Comparison of ENCODE assay signal across 8 mouse cellular contexts in genomic region chr14:84443761-84444160, GRCm38 (mm10). TPM values are rescaled to one million over a fixed set of nuclear protein-coding genes. Genes with fewer than 3 reads are reported as not detected.
DNase-seq lines count a peak whose midpoint lies in the region; ATAC-seq and TF ChIP-seq lines count a peak whose summit lies in the region.

No protein-coding gene starts in this region.

- H3K27me3 ChIP-seq in liver, adult 2 months (ENCODE audit: control insufficient read depth, insufficient read depth, low read length): peaks cover 26% of the 10 kb centered on the region; the same call in 1 of the 2 replicates
- peaks cover 30% of the 10 kb centered on the region for H3K27me3 ChIP-seq in embryonic facial prominence, embryonic 15.5 days
- H3K27me3 ChIP-seq in kidney, embryonic 16.5 days (ENCODE audit: insufficient read depth, low read length): peaks cover 41% of the 10 kb centered on the region
- H3K27me3 ChIP-seq in neural tube, embryonic 12.5 days (replicated peaks): peaks cover 21% of the 10 kb centered on the region

- H3K9me3 ChIP-seq in embryonic facial prominence, embryonic 15.5 days (replicated peaks): no peaks in the 10 kb centered on the region
- H3K9me3 ChIP-seq in kidney, embryonic 16.5 days (ENCODE audit: low read length): no peaks in the 10 kb centered on the region
- no peaks in the 10 kb centered on the region for H3K9me3 ChIP-seq in neural tube, embryonic 12.5 days

- DNase-seq in liver, adult 2 months (ENCODE audit: extremely low read depth, low read depth, low spot score): no peak
- no peak for DNase-seq in liver
- DNase-seq in gastrocnemius, postnatal 10 days: no peak
- DNase-seq in right cerebral cortex, postnatal 36 days (ENCODE audit: low spot score in 2 of 2): no peak
- no peak for DNase-seq in spleen, postnatal 4 days (ENCODE audit: low spot score in 2 of 2)

- ATAC-seq in embryonic facial prominence, embryonic 15.5 days (ENCODE audit: insufficient number of reproducible peaks, low FRiP score, low TSS enrichment, low read depth): no peak
- ATAC-seq in kidney, embryonic 16.5 days (ENCODE audit: low FRiP score, low TSS enrichment): no peak
- no peak; the same call in 1 of the 2 replicates for ATAC-seq in neural tube, embryonic 12.5 days (ENCODE audit: low FRiP score, low read depth)

- peak overlapping the region; percentile 54; the same call in 1 of the 2 replicates for H3K4me3 ChIP-seq in liver, adult 2 months (ENCODE audit: insufficient read depth, low read depth, low read length)
- H3K4me3 ChIP-seq in embryonic facial prominence, embryonic 15.5 days (replicated peaks): peak overlapping the region; percentile 63
- peak overlapping the region; percentile 58 for H3K4me3 ChIP-seq in kidney, embryonic 16.5 days (ENCODE audit: low read length)
- H3K4me3 ChIP-seq in neural tube, embryonic 12.5 days: peak overlapping the region; percentile 59

- WGBS in liver, adult 2 months: 3% methylated on average over 13 of the region's 13 CpGs
- WGBS in embryonic facial prominence, embryonic 15.5 days: 1% methylated on average over 13 of the region's 13 CpGs
- WGBS in kidney, embryonic 16.5 days: 2% methylated on average over 13 of the region's 13 CpGs
- 2% methylated on average over 13 of the region's 13 CpGs for WGBS in neural tube, embryonic 12.5 days

- H3K27ac ChIP-seq in liver, adult 2 months (replicated peaks; ENCODE audit: insufficient read depth, low read depth, low read length): no peak overlapping the region
- peak overlapping the region; percentile 35 for H3K27ac ChIP-seq in embryonic facial prominence, embryonic 15.5 days (replicated peaks)
- H3K27ac ChIP-seq in kidney, embryonic 16.5 days (ENCODE audit: low read length): no peak overlapping the region
- no peak overlapping the region for H3K27ac ChIP-seq in neural tube, embryonic 12.5 days

- TF ChIP-seq POLR2A in liver, adult 2 months (IDR thresholded peaks at IDR 0.05; ENCODE audit: extremely low read depth, insufficient read depth, low read length): no peak

- no peak overlapping the region; the same call in 1 of the 2 replicates for H3K9ac ChIP-seq in liver, adult 2 months (ENCODE audit: low read depth, low read length)
- H3K9ac ChIP-seq in embryonic facial prominence, embryonic 15.5 days: no peak overlapping the region
- H3K9ac ChIP-seq in kidney, embryonic 16.5 days (replicated peaks; ENCODE audit: low read length): peak overlapping the region; percentile 56
- H3K9ac ChIP-seq in neural tube, embryonic 12.5 days: peak overlapping the region; percentile 53; the same call in 1 of the 2 replicates

- no peaks in the 10 kb centered on the region; the same call in 1 of the 2 replicates for H3K4me1 ChIP-seq in liver, adult 2 months (ENCODE audit: control insufficient read depth, insufficient read depth, low read length)
- peaks cover 41% of the 10 kb centered on the region for H3K4me1 ChIP-seq in embryonic facial prominence, embryonic 15.5 days
- H3K4me1 ChIP-seq in kidney, embryonic 16.5 days (ENCODE audit: insufficient read depth, low read length): peaks cover 37% of the 10 kb centered on the region
- H3K4me1 ChIP-seq in neural tube, embryonic 12.5 days: peaks cover 10% of the 10 kb centered on the region

- no peaks in the 10 kb centered on the region for H3K36me3 ChIP-seq in liver, adult 2 months (ENCODE audit: control insufficient read depth, insufficient read depth, low read length)
- H3K36me3 ChIP-seq in embryonic facial prominence, embryonic 15.5 days: no peaks in the 10 kb centered on the region
- no peaks in the 10 kb centered on the region for H3K36me3 ChIP-seq in kidney, embryonic 16.5 days (ENCODE audit: insufficient read depth, low read length)
- no peaks in the 10 kb centered on the region for H3K36me3 ChIP-seq in neural tube, embryonic 12.5 days

- TF ChIP-seq CTCF in liver, adult 2 months (IDR thresholded peaks at IDR 0.05; ENCODE audit: low read depth, low read length): no peak

- peak overlapping the region; percentile 80 for H3K4me2 ChIP-seq in embryonic facial prominence, embryonic 15.5 days (replicated peaks)
- peak overlapping the region; percentile 81 for H3K4me2 ChIP-seq in kidney, embryonic 16.5 days (replicated peaks; ENCODE audit: low read depth, low read length)
- peak overlapping the region; percentile 96 for H3K4me2 ChIP-seq in neural tube, embryonic 12.5 days (replicated peaks)

- H3K79me2 ChIP-seq in liver, adult 2 months (ENCODE audit: control insufficient read depth, insufficient read depth, low read length): no peaks in the 10 kb centered on the region

RNA-seq across cellular contexts. Expression of gene Pcdh17, which starts 0.4 kb away (rescaled TPM):
- 1.1 and 2.4 TPM in 2 replicates for total RNA-seq in liver, adult 2 months (2014; rRNA removed)
- polyA plus RNA-seq in liver, adult 2 months (2012; rRNA removed): 0.07 and 0.26 TPM in 2 replicates
- polyA plus RNA-seq in embryonic facial prominence, embryonic 15.5 days (2015; fragmentation: Nextera tagmentation; extraction: Ambion mirVana): 6.8 TPM in 2 replicates
- 7.6 and 8.2 TPM in 2 replicates for polyA plus RNA-seq in kidney, embryonic 16.5 days (2015; fragmentation: Nextera tagmentation; extraction: Ambion mirVana)
- polyA plus RNA-seq in neural tube, embryonic 12.5 days (2016; fragmentation: Nextera tagmentation; extraction: Ambion mirVana): 13.0 and 13.2 TPM in 2 replicates
- 10 to 100 TPM in 1 of 2 experiments, 1 to 10 TPM in 1; 7.2 to 10.2 TPM for total RNA-seq in gastrocnemius, postnatal 10 days (2021)

Comparison
In these comparisons a context has a peak if more than half of its experiments do, and no peak if none do; other contexts are left out.
1. H3K9ac ChIP-seq: peak in kidney, embryonic 16.5 days (single experiment) and neural tube, embryonic 12.5 days (single experiment); none in liver, adult 2 months (single experiment) and embryonic facial prominence, embryonic 15.5 days (single experiment).
2. Peak in every context shown above with its lines, with median percentiles within 50 percentile points of each other: H3K4me3 ChIP-seq and H3K4me2 ChIP-seq.